Mouse (Mus musculus) neural tube, embryonic 14.5 days (tissue): ENCODE measurements around the gene Rnase13. TPM values are rescaled to one million over a fixed set of nuclear protein-coding genes. Genes with fewer than 3 reads are reported as not detected.
A peak's percentile ranks its signal among the peaks of the same experiment; 100 is the strongest.

Source experiments
- ATAC-seq: fragments of 200-750 bp; cut with Nextera tagmentation; 2 replicates; pipeline ENCODE4 v1.8.0; 2017; ENCODE audit warnings: low read depth, mild to moderate bottlenecking, moderate TSS enrichment, moderate library complexity
- H3K27ac ChIP-seq: fragments of 300-500 bp; sonication (generic); 2 replicates; pipeline ENCODE4 v1.5.1; 2014; ENCODE audit warnings: low read depth, mild to moderate bottlenecking, control low read depth, low read length, moderate library complexity, mixed read lengths
- H3K27me3 ChIP-seq: fragments of 300-500 bp; sonication (generic); 2 replicates; pipeline ENCODE4 v1.6.1; 2014; ENCODE audit warnings: low read length; ENCODE audit not compliant: control insufficient read depth, insufficient read depth
- H3K36me3 ChIP-seq: fragments of 300-500 bp; sonication (generic); 2 replicates; pipeline ENCODE4 v1.6.1; 2014; ENCODE audit warnings: low read length, mixed read lengths; ENCODE audit not compliant: control insufficient read depth, insufficient read depth
- H3K4me1 ChIP-seq: fragments of 300-500 bp; sonication (generic); 2 replicates; pipeline ENCODE4 v1.6.1; 2014; ENCODE audit warnings: low read length; ENCODE audit not compliant: control insufficient read depth, insufficient read depth
- H3K4me2 ChIP-seq: fragments of 300-500 bp; sonication (generic); 2 replicates; pipeline ENCODE4 v1.6.1; 2014; ENCODE audit warnings: mild to moderate bottlenecking, low read depth, low read length, control low read depth
- H3K4me3 ChIP-seq: fragments of 300-500 bp; sonication (generic); 2 replicates; pipeline ENCODE4 v1.5.1; 2014; ENCODE audit warnings: low read depth, low read length, control low read depth, mixed read lengths
- H3K9ac ChIP-seq: fragments of 300-500 bp; sonication (generic); replicated peaks from 2 replicates; pipeline ENCODE4 v1.6.1; 2014; ENCODE audit warnings: low read depth, mild to moderate bottlenecking, control low read depth, low read length, mixed read lengths
- H3K9me3 ChIP-seq: fragments of 300-500 bp; sonication (generic); 2 replicates; pipeline ENCODE4 v1.6.1; 2016; ENCODE audit warnings: low read length; ENCODE audit not compliant: control insufficient read depth
- WGBS: fragments of 180-500 bp; shearing (Covaris S2); extraction: QIAGEN DNeasy Blood & Tissue Kit; methylation state at CpG from one replicate; pipeline ENCODE4 v1.1.7; 2014; 5-methylcytosine and 5-hydroxymethylcytosine counted together
- polyA plus RNA-seq: library from polyadenylated mRNA; unstranded; fragments of >200 nt; fragmentation: Nextera tagmentation; extraction: Ambion mirVana; gene quantifications from 2 replicates; pipeline ENCODE4 v1.2.1, GENCODE M21; 2014

The Rnase13 gene
- polyA plus RNA-seq, 1 experiment from 2014 or later, result not detected

DNA sequence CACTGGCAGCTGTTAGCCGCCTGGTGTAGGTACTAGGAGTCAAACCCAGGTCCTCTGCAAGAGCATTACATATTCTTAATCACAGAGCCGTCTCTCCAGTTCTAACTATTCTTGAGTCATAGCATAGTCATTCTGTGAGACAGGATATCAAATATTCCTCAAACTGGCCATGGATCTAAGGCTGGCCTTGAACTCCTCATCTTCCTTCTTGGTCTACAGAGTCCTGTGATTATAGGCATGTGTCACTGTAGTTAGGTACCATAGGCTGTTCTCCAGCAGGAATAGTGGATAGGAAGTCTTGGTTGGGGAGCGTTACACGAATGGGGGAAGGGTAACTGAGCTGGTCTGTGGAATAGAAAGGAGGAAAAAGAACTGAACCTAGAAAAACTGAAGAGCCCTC, 6.0 kb downstream of the Rnase13 start:
- Histone ChIP-seq H3K27me3 (no peaks in the 10 kb centered on the region), H3K27ac (no peak overlapping the region), H3K36me3 (no peaks in the 10 kb centered on the region), H3K9ac (no peak overlapping the region), H3K4me2 (no peak overlapping the region), H3K4me3 (no peak overlapping the region), H3K9me3 (no peaks in the 10 kb centered on the region), H3K4me1 (no peaks in the 10 kb centered on the region)
- no peak for ATAC-seq
- 83% methylated on average over 4 of the region's 4 CpGs for WGBS

GRCm38 (mm10) chr14:51915030-51915429, 7.5 kb downstream of the Rnase13 start:
- Histone ChIP-seq H3K27me3 (no peaks in the 10 kb centered on the region), H3K36me3 (no peaks in the 10 kb centered on the region), H3K27ac (peak overlapping the region; percentile 49), H3K4me3 (no peak overlapping the region), H3K9me3 (no peaks in the 10 kb centered on the region), H3K4me1 (no peaks in the 10 kb centered on the region), H3K9ac (no peak overlapping the region), H3K4me2 (no peak overlapping the region)
- 27% methylated on average over 3 of the region's 3 CpGs for WGBS
- ATAC-seq, result no peak

DNA sequence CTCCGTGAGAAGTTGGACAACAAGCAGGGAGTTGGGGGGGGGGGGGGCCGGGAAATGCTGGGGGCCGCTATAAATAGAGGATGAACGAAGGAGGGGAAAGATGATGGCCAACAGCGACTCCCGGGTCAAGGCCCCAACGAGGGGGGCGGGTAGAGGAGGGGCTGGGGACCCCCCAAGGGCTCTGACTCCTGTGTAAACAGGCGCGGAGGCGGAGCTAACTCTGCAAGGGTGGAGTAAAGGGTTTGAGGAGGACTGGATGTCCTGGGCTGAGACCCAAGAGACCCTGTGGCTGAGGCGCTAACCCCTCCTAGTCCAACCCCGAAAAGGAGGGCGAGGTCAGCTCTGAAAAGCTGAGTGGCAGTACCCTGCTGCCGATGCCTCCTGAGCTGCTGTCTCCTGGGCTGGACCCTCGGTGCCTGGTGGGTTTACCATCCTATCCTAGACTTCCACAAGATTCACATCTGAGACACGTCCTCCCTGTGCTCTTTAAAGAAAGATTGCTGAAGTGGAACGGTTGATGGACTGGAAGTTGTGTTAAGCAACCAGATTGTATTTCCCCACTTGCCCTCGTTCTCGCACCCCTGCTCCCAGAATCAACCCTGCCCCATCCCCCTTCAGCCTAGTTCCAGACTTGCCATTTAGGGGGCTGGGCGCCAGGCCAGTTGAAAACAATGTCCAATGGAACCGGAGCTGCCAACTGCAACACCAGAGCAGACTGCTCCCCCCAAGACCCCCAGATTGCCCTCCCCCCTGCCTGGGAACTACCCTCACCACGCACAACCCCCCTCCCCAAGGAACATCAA, 8.4 kb downstream of the Rnase13 start, which contains the start of gene Ndrg2:
Gene Ndrg2 (minus strand): TSS at position 199 of the 803 bp plus-strand sequence.
- Histone ChIP-seq H3K9ac (peak within 1 kb of the TSS; percentile 68), H3K27ac (peak within 1 kb of the TSS; percentile 77)
- peak; percentile 68 for ATAC-seq

DNA sequence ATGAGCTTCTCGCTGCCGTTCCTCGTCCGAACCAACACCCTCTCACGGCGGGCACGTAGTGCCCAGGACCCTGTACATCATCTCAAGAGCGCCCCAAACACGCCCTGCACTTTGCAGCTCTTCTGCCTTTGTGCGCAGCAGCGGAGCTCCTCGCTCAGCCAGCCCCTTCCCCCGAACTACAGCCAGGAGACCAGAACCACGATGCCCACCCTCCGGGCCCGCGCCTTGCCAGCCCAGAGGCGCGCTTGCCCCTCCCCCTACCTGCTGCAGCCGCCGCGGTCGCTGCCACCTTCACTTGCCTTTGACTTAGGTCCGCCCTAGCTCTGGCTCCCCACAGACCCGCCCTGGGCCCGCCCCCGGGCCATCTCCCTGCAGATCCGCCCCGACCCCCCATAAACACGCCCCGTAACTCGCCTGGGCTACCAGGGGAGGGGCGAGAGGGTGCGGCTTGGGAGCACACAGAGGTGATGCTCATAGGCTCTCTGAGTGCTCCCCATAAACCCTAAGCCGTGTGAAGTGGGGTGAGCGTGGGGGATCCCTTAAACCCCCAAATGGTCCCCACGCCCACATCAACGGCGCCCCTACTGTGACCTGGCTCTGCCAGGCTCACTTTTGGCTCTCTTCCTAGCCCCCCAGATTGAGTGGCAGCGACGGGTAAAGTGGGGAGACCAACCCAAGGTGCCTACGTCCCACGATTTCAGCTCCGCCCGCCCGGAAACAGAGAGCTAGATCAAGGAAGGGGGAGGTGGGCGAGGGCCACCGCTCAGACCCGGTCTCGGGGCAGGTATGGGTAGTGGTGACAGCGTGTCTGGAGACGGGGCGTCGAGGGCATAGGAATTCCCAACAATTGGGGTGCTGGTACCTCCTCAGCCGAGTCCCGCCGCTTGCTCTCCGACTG, 9.3 kb downstream of the Rnase13 start:
- no peaks in the 10 kb centered on the region for H3K27me3 ChIP-seq

More for the DNA sequence above, 8.4 kb downstream of the Rnase13 start, which contains the start of gene Ndrg2:
- 3% methylated on average over 23 of the region's 23 CpGs for WGBS
- no peaks in the 10 kb centered on the region for H3K9me3 ChIP-seq
- no peaks in the 10 kb centered on the region for H3K4me1 ChIP-seq
- H3K36me3 ChIP-seq, result no peaks in the 10 kb centered on the region
- H3K4me3 ChIP-seq, result peak within 1 kb of the TSS; percentile 67
- H3K4me2 ChIP-seq, result peak within 1 kb of the TSS; percentile 98
- H3K27me3 ChIP-seq, result no peaks in the 10 kb centered on the region

GRCm38 (mm10) chr14:51912391-51913061, 10.0 kb downstream of the Rnase13 start:
- Histone ChIP-seq H3K9ac (peak overlapping the region; percentile 68), H3K27me3 (no peaks in the 10 kb centered on the region), H3K4me2 (peak overlapping the region; percentile 98), H3K9me3 (no peaks in the 10 kb centered on the region), H3K4me3 (peak overlapping the region; percentile 67), H3K4me1 (no peaks in the 10 kb centered on the region), H3K27ac (peak overlapping the region; percentile 77; the same call in 1 of the 2 replicates), H3K36me3 (no peaks in the 10 kb centered on the region)
- 10% methylated on average over 14 of the region's 14 CpGs for WGBS
- ATAC-seq, result peak; percentile 35

More for the DNA sequence above, 9.3 kb downstream of the Rnase13 start:
- Histone ChIP-seq H3K27ac (peak overlapping the region; percentile 77), H3K9ac (peak overlapping the region; percentile 68), H3K36me3 (no peaks in the 10 kb centered on the region), H3K4me2 (peak overlapping the region; percentile 98), H3K4me3 (peak overlapping the region; percentile 67), H3K9me3 (no peaks in the 10 kb centered on the region), H3K4me1 (no peaks in the 10 kb centered on the region)
- peak; percentile 80 for ATAC-seq
- WGBS, result under 1% methylated on average over 57 of the region's 58 CpGs

DNA sequence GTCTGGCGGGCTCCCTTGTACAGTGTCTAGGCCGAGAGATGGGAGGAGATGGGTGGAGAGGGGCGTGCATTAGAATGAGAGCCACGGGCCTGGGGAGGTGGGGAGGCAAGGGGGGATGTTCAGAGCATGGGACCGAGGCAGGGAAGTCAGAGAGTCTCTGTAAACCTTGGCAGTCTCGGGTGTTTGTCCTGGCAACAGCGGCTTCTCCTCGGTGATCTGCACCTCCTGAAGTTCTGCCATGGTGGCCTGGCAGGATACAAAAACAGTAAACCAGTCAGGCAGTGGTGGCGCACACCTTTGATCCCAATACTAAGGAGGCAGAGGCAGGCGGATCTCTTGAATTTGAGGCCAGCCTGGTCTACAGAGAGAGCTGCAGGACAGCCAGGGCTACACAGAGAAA, 11.3 kb downstream of the Rnase13 start:
- no peak for ATAC-seq
- Histone ChIP-seq H3K9ac (no peak overlapping the region), H3K4me2 (0 out of 2 replicates have a peak overlapping the region, but pooled peaks have one; percentile 98)

GRCm38 (mm10) chr14:51906102-51906501, 16.5 kb downstream of the Rnase13 start:
- H3K4me2 ChIP-seq, result no peak overlapping the region
- no peak for ATAC-seq
- no peak overlapping the region for H3K9ac ChIP-seq
- H3K4me1 ChIP-seq, result no peaks in the 10 kb centered on the region
- WGBS, result 94% methylated on average over 11 of the region's 11 CpGs
- no peak overlapping the region for H3K4me3 ChIP-seq
- no peaks in the 10 kb centered on the region for H3K27me3 ChIP-seq
- H3K9me3 ChIP-seq, result no peaks in the 10 kb centered on the region
- H3K27ac ChIP-seq, result no peak overlapping the region
- no peaks in the 10 kb centered on the region for H3K36me3 ChIP-seq

More for the DNA sequence above, 11.3 kb downstream of the Rnase13 start:
- Histone ChIP-seq H3K27me3 (no peaks in the 10 kb centered on the region), H3K27ac (no peak overlapping the region), H3K9me3 (no peaks in the 10 kb centered on the region), H3K36me3 (no peaks in the 10 kb centered on the region), H3K4me3 (no peak overlapping the region), H3K4me1 (no peaks in the 10 kb centered on the region)
- WGBS, result 81% methylated on average over 10 of the region's 10 CpGs

- Histone ChIP-seq H3K27ac (no peak overlapping the region), H3K4me3 (no peak overlapping the region), H3K27me3 (no peaks in the 10 kb centered on the region), H3K9ac (no peak overlapping the region), H3K36me3 (no peaks in the 10 kb centered on the region), H3K9me3 (no peaks in the 10 kb centered on the region), H3K4me2 (no peak overlapping the region), H3K4me1 (no peaks in the 10 kb centered on the region)
- no peak for ATAC-seq
- WGBS, result 69% methylated on average over 7 of the region's 7 CpGs
Measured at GRCm38 (mm10) chr14:51904706-51905105, 17.9 kb downstream of the Rnase13 start.
